ENCODE assay signal across 8 mouse cellular contexts in the genomic region with DNA sequence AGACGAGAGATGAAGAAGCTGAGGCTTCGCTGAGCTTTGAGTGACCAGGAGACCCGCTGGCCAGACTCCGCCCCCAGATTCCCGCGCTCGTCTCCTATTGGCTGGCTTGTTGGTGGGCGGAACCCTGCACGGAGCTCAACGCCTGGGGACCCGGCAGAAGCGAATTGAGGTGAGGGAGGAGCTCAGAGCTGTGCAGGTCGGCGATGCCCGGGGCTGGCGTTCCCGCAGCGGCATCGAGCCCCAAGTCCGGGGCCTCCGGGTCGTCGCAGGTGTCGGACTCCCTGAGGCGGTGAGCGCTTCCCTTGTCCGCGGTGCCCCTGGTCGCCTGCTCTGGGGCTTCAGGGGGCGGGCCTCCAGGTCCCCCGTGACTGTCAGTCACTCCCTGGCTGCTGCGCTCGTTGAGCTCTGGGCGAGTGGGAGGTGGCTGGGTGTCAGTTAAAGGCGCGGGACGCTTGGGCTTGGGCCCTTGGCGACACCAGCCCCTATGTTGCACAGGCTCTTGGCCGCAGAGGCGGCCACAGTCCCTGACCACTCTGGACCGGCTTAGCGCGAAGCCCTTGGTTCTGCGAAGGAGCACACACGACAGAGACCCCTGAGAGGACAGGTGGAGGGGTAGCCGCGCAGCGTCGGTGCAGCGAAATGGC. TPM values are rescaled to one million over a fixed set of nuclear protein-coding genes. Genes with fewer than 3 reads are reported as not detected.
DNase-seq lines count a peak whose midpoint lies in the region; ATAC-seq lines count a peak whose summit lies in the region.

A gene (plus strand): TSS at position 156 of the 644 bp plus-strand sequence.

- no peak within 1 kb of the TSS for H3K27ac ChIP-seq in hindbrain, embryonic 11.5 days (ENCODE audit: low read depth, low read length)

- WGBS in hindbrain, embryonic 11.5 days = under 1% methylated on average over 49 of the region's 50 CpGs

- peak within 1 kb of the TSS; percentile 72 for H3K4me2 ChIP-seq in hindbrain, embryonic 11.5 days (replicated peaks; ENCODE audit: low read depth, low read length)

- peak; percentile 93 for DNase-seq in MN1 (ENCODE audit: low spot score)
- peak; percentile 95 for DNase-seq in cerebellum, adult 9-10 months
- peak; percentile 83 to 95 for DNase-seq in frontal cortex, adult 2 months (ENCODE audit: extremely low spot score in 1 of 2, low spot score in 1 of 2)
- peak; percentile 93 for DNase-seq in hindbrain, embryonic 11.5 days (ENCODE audit: low spot score)
- peak; percentile 95 to 96 for DNase-seq in layer of hippocampus, postnatal 10 days (ENCODE audit: low spot score in 2 of 2)
- DNase-seq in lung, postnatal 10 days = peak; percentile 94
- DNase-seq in ovary, postnatal 36 days (ENCODE audit: low spot score) = peak; percentile 94
- DNase-seq in thymus, postnatal 25 days = peak; percentile 97

- H3K4me3 ChIP-seq in hindbrain, embryonic 11.5 days (ENCODE audit: low read depth, low read length) = peak within 1 kb of the TSS; percentile 51

- H3K36me3 ChIP-seq in hindbrain, embryonic 11.5 days (ENCODE audit: control insufficient read depth, insufficient read depth, low read length) = no peaks in the 10 kb centered on the region

- no peaks in the 10 kb centered on the region for H3K9me3 ChIP-seq in hindbrain, embryonic 11.5 days (ENCODE audit: control insufficient read depth, low read length)

- H3K9ac ChIP-seq in hindbrain, embryonic 11.5 days (ENCODE audit: low read depth, low read length) = peak within 1 kb of the TSS; percentile 43; the same call in 1 of the 2 replicates

- H3K4me1 ChIP-seq in hindbrain, embryonic 11.5 days (replicated peaks; ENCODE audit: control insufficient read depth, insufficient read depth, low read length) = no peaks in the 10 kb centered on the region; the same call in 1 of the 2 replicates

- H3K27me3 ChIP-seq in hindbrain, embryonic 11.5 days (ENCODE audit: control insufficient read depth, insufficient read depth, low read length) = no peaks in the 10 kb centered on the region

- ATAC-seq in hindbrain, embryonic 11.5 days (ENCODE audit: low FRiP score) = peak; percentile 96

RNA-seq across cellular contexts. Expression of the gene that starts here (rescaled TPM):
- polyA plus RNA-seq in frontal cortex, adult 2 months (2012; rRNA removed) = 62.4 and 65.0 TPM in 2 replicates
- 111 and 119 TPM in 2 replicates for polyA plus RNA-seq in hindbrain, embryonic 11.5 days (2014; fragmentation: Nextera tagmentation; extraction: Ambion mirVana)
- 100 to 1,000 TPM; 109 to 119 TPM for total RNA-seq in layer of hippocampus, postnatal 10 days (2021)
